27 mouse cellular contexts compared by ENCODE assay signal in the genomic region with DNA sequence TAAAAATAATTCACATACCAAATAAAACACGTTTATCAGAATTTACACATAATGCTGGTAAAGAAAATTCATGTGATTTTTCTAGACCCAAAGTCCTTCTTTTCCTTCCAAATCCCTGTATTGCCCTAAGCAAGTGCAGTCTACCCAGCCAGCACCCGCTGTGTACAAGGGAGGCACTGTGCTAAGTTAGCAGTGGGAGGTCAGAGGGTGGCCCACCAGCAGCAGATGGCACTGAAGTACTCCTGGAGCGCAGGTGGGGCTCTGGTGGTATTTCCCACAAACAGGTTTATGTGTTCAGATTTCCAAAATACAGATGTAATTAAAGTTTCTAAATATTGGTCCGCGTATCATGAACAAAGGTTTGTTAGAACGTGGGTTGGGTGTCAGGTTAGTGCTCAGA. TPM values are rescaled to one million over a fixed set of nuclear protein-coding genes. Genes with fewer than 3 reads are reported as not detected.
A peak's percentile ranks its signal among the peaks of the same experiment; 100 is the strongest.
DNase-seq lines count a peak whose midpoint lies in the region; ATAC-seq and TF ChIP-seq lines count a peak whose summit lies in the region.
"Had no signal": no experiment of that assay in that cellular context is flagged by ENCODE, and none has a peak within 500 bp of the region (broad histone marks: within the 10 kb centered on the region; RNA-seq: fewer than 3 reads in every experiment).

No protein-coding gene starts in this region.

- H3K36me3 ChIP-seq in neural tube, embryonic 15.5 days: peaks cover 49% of the 10 kb centered on the region

- TF ChIP-seq POLR2A in cerebellum, adult 2 months (IDR thresholded peaks at IDR 0.05; ENCODE audit: borderline replicate concordance, insufficient read depth, low read length): no peak
- no peak for TF ChIP-seq POLR2A in lung, adult 2 months (IDR thresholded peaks at IDR 0.05; ENCODE audit: borderline replicate concordance, extremely low read depth, low read depth, low read length)

- no peak for TF ChIP-seq CTCF in cerebellum, adult 2 months (IDR thresholded peaks at IDR 0.05; ENCODE audit: borderline replicate concordance, insufficient read depth, low read depth, low read length)
- no peak for TF ChIP-seq CTCF in gastrocnemius, adult 2 months (IDR thresholded peaks at IDR 0.05)
- no peak for TF ChIP-seq CTCF in lung, adult 2 months (IDR thresholded peaks at IDR 0.05; ENCODE audit: insufficient read depth, low read length)

- peak; percentile 69 for DNase-seq in heart, adult 11 months
- DNase-seq in heart, postnatal 10 days: no peak
- peak; percentile 68 to 78 for DNase-seq in cerebellum, adult 2 months
- DNase-seq in cerebellum, adult 9-11 months: peak; percentile 77
- no peak for DNase-seq in gastrocnemius, adult 2 months
- no peak for DNase-seq in lung, adult 2 months
- DNase-seq: adrenal gland, adult 8-10 months; adrenal gland, postnatal 25 days; embryo, embryonic 11 days; gastrocnemius, postnatal 10 days; gastrocnemius, postnatal 36 days; heart, postnatal 36 days; kidney, adult 18-20 months; kidney, adult 9 months had no signal

- H3K4me1 ChIP-seq in cerebellum, adult 2 months (ENCODE audit: control insufficient read depth, insufficient read depth, low read length): peaks cover 58% of the 10 kb centered on the region
- H3K4me1 ChIP-seq in neural tube, embryonic 15.5 days: no peaks in the 10 kb centered on the region; the same call in 1 of the 2 replicates
- no peaks in the 10 kb centered on the region; the same call in 1 of the 2 replicates for H3K4me1 ChIP-seq in lung, adult 2 months (ENCODE audit: control insufficient read depth, insufficient read depth, low read length)
- H3K4me1 ChIP-seq: embryonic facial prominence, embryonic 10.5 days; embryonic facial prominence, embryonic 13.5 days; forebrain, embryonic 12.5 days had no signal

- H3K27ac ChIP-seq in cerebellum, adult 2 months (ENCODE audit: insufficient read depth, low read length): no peak overlapping the region
- no peak overlapping the region for H3K27ac ChIP-seq in gastrocnemius, adult 2 months
- no peak overlapping the region for H3K27ac ChIP-seq in neural tube, embryonic 15.5 days (replicated peaks)
- H3K27ac ChIP-seq: embryonic facial prominence, embryonic 10.5 days; embryonic facial prominence, embryonic 13.5 days; forebrain, embryonic 12.5 days; forebrain, embryonic 15.5 days; hindbrain, embryonic 14.5 days; hindbrain, postnatal 0 days had no signal

- H3K4me3 ChIP-seq in cerebellum, adult 2 months (replicated peaks; ENCODE audit: insufficient read depth, low read depth, low read length): no peak overlapping the region
- H3K4me3 ChIP-seq in gastrocnemius, adult 2 months: no peak overlapping the region
- H3K4me3 ChIP-seq in neural tube, embryonic 15.5 days (replicated peaks): no peak overlapping the region
- H3K4me3 ChIP-seq in lung, adult 2 months (replicated peaks; ENCODE audit: extremely low read depth, low read depth, low read length): no peak overlapping the region
- H3K4me3 ChIP-seq: embryonic facial prominence, embryonic 10.5 days; embryonic facial prominence, embryonic 13.5 days; erythroblast, embryonic 14.5 days; forebrain, embryonic 12.5 days; forebrain, embryonic 15.5 days had no signal

- H3K9me3 ChIP-seq in neural tube, embryonic 15.5 days (replicated peaks): no peaks in the 10 kb centered on the region
- H3K9me3 ChIP-seq: embryonic facial prominence, embryonic 10.5 days; embryonic facial prominence, embryonic 13.5 days; forebrain, embryonic 12.5 days; forebrain, embryonic 15.5 days had no signal

- H3K4me2 ChIP-seq in neural tube, embryonic 15.5 days: no peak overlapping the region
- H3K4me2 ChIP-seq: embryonic facial prominence, embryonic 13.5 days; forebrain, embryonic 12.5 days; forebrain, embryonic 15.5 days; heart, embryonic 11.5 days; hindbrain, embryonic 14.5 days had no signal

- ATAC-seq in neural tube, embryonic 15.5 days (ENCODE audit: low FRiP score): no peak
- ATAC-seq: activated CD4-positive, CD25-positive, alpha-beta regulatory T cell, adult 4 months; CD4-positive, CD25-positive, alpha-beta regulatory T cell, adult 4 months; forebrain, embryonic 15.5 days; hindbrain, postnatal 0 days; inflammation-experienced regulatory T-cells, adult 6 months; intestine, embryonic 16.5 days had no signal

- no peak overlapping the region for H3K9ac ChIP-seq in neural tube, embryonic 15.5 days (replicated peaks)
- H3K9ac ChIP-seq: embryonic facial prominence, embryonic 13.5 days; forebrain, embryonic 12.5 days; forebrain, embryonic 15.5 days; hindbrain, embryonic 14.5 days had no signal

- 39% methylated on average over 6 of the region's 6 CpGs for WGBS in cerebellum, adult 2 months
- WGBS in neural tube, embryonic 15.5 days: 94% methylated on average over 6 of the region's 6 CpGs
- 92% methylated on average over 6 of the region's 6 CpGs for WGBS in lung, adult 2 months

- intact Hi-C loops in heart, postnatal 10 days (cut with DNase I): no loop called here
- intact Hi-C loops in gastrocnemius, adult 2 months (cut with DNase I): no loop called here

- no peaks in the 10 kb centered on the region for H3K27me3 ChIP-seq in cerebellum, adult 2 months (ENCODE audit: control insufficient read depth, insufficient read depth, low read length)
- no peaks in the 10 kb centered on the region for H3K27me3 ChIP-seq in neural tube, embryonic 15.5 days (replicated peaks)
- H3K27me3 ChIP-seq: embryonic facial prominence, embryonic 13.5 days; forebrain, embryonic 12.5 days; forebrain, embryonic 15.5 days had no signal

RNA-seq across cellular contexts. Expression of a gene that starts 34.1 kb away (rescaled TPM):
- 10 to 100 TPM; 44.5 to 48.6 TPM for total RNA-seq in heart, postnatal 10 days (2021)
- polyA plus RNA-seq in cerebellum, adult 2 months (2012; rRNA removed): 118 and 124 TPM in 2 replicates
- total RNA-seq in gastrocnemius, adult 2 months (2021): 10 to 100 TPM; 25.3 to 28.6 TPM
- polyA plus RNA-seq in neural tube, embryonic 15.5 days (2015; fragmentation: Nextera tagmentation; extraction: Ambion mirVana): 35.9 and 41.3 TPM in 2 replicates
- polyA plus RNA-seq in lung, adult 2 months (2012; rRNA removed): 66.1 and 68.4 TPM in 2 replicates

Comparison
In these comparisons a context has a peak if more than half of its experiments do, and no peak if none do; other contexts are left out.
1. DNase-seq: peak in heart, adult 11 months (single experiment), cerebellum, adult 2 months (2 of 2) and cerebellum, adult 9-11 months (single experiment); none in heart, postnatal 10 days (0 of 2), gastrocnemius, adult 2 months (single experiment) and lung, adult 2 months (single experiment).